Comparison of ENCODE assay signal across 7 mouse cellular contexts in genomic region chr5:52476292-52476701, GRCm38 (mm10). TPM values are rescaled to one million over a fixed set of nuclear protein-coding genes. Genes with fewer than 3 reads are reported as not detected.
DNase-seq lines count a peak whose midpoint lies in the region; ATAC-seq and TF ChIP-seq lines count a peak whose summit lies in the region.

No protein-coding gene starts in this region.

- no peaks in the 10 kb centered on the region for H3K36me3 ChIP-seq in forebrain, embryonic 15.5 days
- no peaks in the 10 kb centered on the region for H3K36me3 ChIP-seq in liver, embryonic 14.5 days (replicated peaks; ENCODE audit: control insufficient read depth, insufficient read depth, low read depth)
- no peaks in the 10 kb centered on the region for H3K36me3 ChIP-seq in neural tube, embryonic 12.5 days
- no peaks in the 10 kb centered on the region for H3K36me3 ChIP-seq in stomach, embryonic 16.5 days (ENCODE audit: control insufficient read depth, insufficient read depth, low read length)

- peak overlapping the region; percentile 52 for H3K9ac ChIP-seq in forebrain, embryonic 15.5 days (replicated peaks)
- no peak overlapping the region for H3K9ac ChIP-seq in liver, embryonic 14.5 days (replicated peaks)
- H3K9ac ChIP-seq in neural tube, embryonic 12.5 days, result peak overlapping the region; percentile 58
- peak overlapping the region; percentile 77 for H3K9ac ChIP-seq in stomach, embryonic 16.5 days (ENCODE audit: low read length)

- WGBS in forebrain, embryonic 15.5 days, result under 1% methylated on average over 23 of the region's 23 CpGs
- under 1% methylated on average over 23 of the region's 23 CpGs for WGBS in liver, embryonic 14.5 days (ENCODE audit: insufficient replicate concordance)
- under 1% methylated on average over 23 of the region's 23 CpGs for WGBS in neural tube, embryonic 12.5 days
- WGBS in stomach, embryonic 16.5 days, result under 1% methylated on average over 23 of the region's 23 CpGs

- peak overlapping the region; percentile 46 for H3K4me3 ChIP-seq in forebrain, embryonic 15.5 days
- H3K4me3 ChIP-seq in liver, embryonic 14.5 days (ENCODE audit: insufficient read depth in 1 of 2, low read depth in 2 of 2, low read length in 2 of 2), result peak overlapping the region; percentile 1 to 30
- peak overlapping the region; percentile 37 for H3K4me3 ChIP-seq in neural tube, embryonic 12.5 days
- peak overlapping the region; percentile 50 for H3K4me3 ChIP-seq in stomach, embryonic 16.5 days (replicated peaks; ENCODE audit: low read length)

- DNase-seq in cerebellum, adult 11-12 months, result peak; percentile 75
- DNase-seq in heart, postnatal 10 days, result peak; percentile 92 to 93
- peak; percentile 90 to 93 for DNase-seq in kidney, postnatal 4 days
- DNase-seq in liver, embryonic 14.5 days (ENCODE audit: low read depth in 3 of 3, low spot score in 3 of 3), result peak; percentile 22 to 44 (median 34)

- H3K4me2 ChIP-seq in forebrain, embryonic 15.5 days (replicated peaks), result peak overlapping the region; percentile 77
- H3K4me2 ChIP-seq in liver, embryonic 14.5 days (ENCODE audit: low read depth), result peak overlapping the region; percentile 55
- peak overlapping the region; percentile 78 for H3K4me2 ChIP-seq in neural tube, embryonic 12.5 days (replicated peaks)
- peak overlapping the region; percentile 76 for H3K4me2 ChIP-seq in stomach, embryonic 16.5 days (ENCODE audit: low read depth, low read length)

- peak overlapping the region; percentile 67 for H3K27ac ChIP-seq in forebrain, embryonic 15.5 days (replicated peaks)
- no peak overlapping the region for H3K27ac ChIP-seq in liver, embryonic 14.5 days
- H3K27ac ChIP-seq in neural tube, embryonic 12.5 days, result peak overlapping the region; percentile 20; the same call in 1 of the 2 replicates
- peak overlapping the region; percentile 87 for H3K27ac ChIP-seq in stomach, embryonic 16.5 days (ENCODE audit: low read length)

- peaks cover 22% of the 10 kb centered on the region for H3K4me1 ChIP-seq in forebrain, embryonic 15.5 days
- 0 out of 4 replicates have a peak, but pooled peaks cover 0 to 2% of the 10 kb centered on the region in 2 experiments for H3K4me1 ChIP-seq in liver, embryonic 14.5 days (replicated peaks; ENCODE audit: control insufficient read depth in 2 of 2, insufficient read depth in 2 of 2, low read length in 1 of 2)
- H3K4me1 ChIP-seq in neural tube, embryonic 12.5 days, result peaks cover 17% of the 10 kb centered on the region
- peaks cover 7% of the 10 kb centered on the region; the same call in 1 of the 2 replicates for H3K4me1 ChIP-seq in stomach, embryonic 16.5 days (ENCODE audit: control insufficient read depth, insufficient read depth, low read length)

- H3K27me3 ChIP-seq in forebrain, embryonic 15.5 days, result no peaks in the 10 kb centered on the region
- peaks cover 3% of the 10 kb centered on the region; the same call in 1 of the 2 replicates for H3K27me3 ChIP-seq in liver, embryonic 14.5 days (ENCODE audit: control insufficient read depth, insufficient read depth, low read length)
- H3K27me3 ChIP-seq in neural tube, embryonic 12.5 days (replicated peaks), result no peaks in the 10 kb centered on the region
- no peaks in the 10 kb centered on the region for H3K27me3 ChIP-seq in stomach, embryonic 16.5 days (ENCODE audit: control insufficient read depth, insufficient read depth, low read length)

- no peak for TF ChIP-seq CTCF in liver, embryonic 14.5 days (IDR thresholded peaks at IDR 0.05; ENCODE audit: low read depth)

- no peak for TF ChIP-seq EP300 in liver, embryonic 14.5 days (IDR thresholded peaks at IDR 0.05; ENCODE audit: low read depth)

- H3K9me3 ChIP-seq in forebrain, embryonic 15.5 days, result no peaks in the 10 kb centered on the region
- peaks cover 2% of the 10 kb centered on the region; the same call in 1 of the 2 replicates for H3K9me3 ChIP-seq in liver, embryonic 14.5 days (ENCODE audit: control insufficient read depth, low read length)
- peaks cover 3% of the 10 kb centered on the region; the same call in 1 of the 2 replicates for H3K9me3 ChIP-seq in neural tube, embryonic 12.5 days
- H3K9me3 ChIP-seq in stomach, embryonic 16.5 days (replicated peaks; ENCODE audit: control insufficient read depth, low read length), result no peaks in the 10 kb centered on the region

- peak; percentile 87 for ATAC-seq in forebrain, embryonic 15.5 days (replicated peaks)
- peak; percentile 79 for ATAC-seq in liver, embryonic 14.5 days (ENCODE audit: insufficient read depth)
- peak; percentile 89 for ATAC-seq in neural tube, embryonic 12.5 days (ENCODE audit: low FRiP score, low read depth)
- peak; percentile 93 for ATAC-seq in stomach, embryonic 16.5 days (ENCODE audit: insufficient read depth, low FRiP score)

- intact Hi-C loops in heart, postnatal 10 days (cut with DNase I), result loop anchor here (5.0 kb wide), 1 partner anchor 284 kb away; the partner anchor contains the start of gene Dhx15

RNA-seq across cellular contexts. Expression of gene Ccdc149, which starts 5.0 kb away (rescaled TPM):
- 11.2 and 11.7 TPM in 2 replicates for polyA plus RNA-seq in forebrain, embryonic 15.5 days (2015; fragmentation: Nextera tagmentation; extraction: Ambion mirVana)
- 1 to 10 TPM; 6.1 to 7.3 TPM for total RNA-seq in heart, postnatal 10 days (2021)
- 0.31 and 0.33 TPM in 2 replicates for polyA plus RNA-seq in liver, embryonic 14.5 days (2012; rRNA removed)
- polyA plus RNA-seq in liver, embryonic 14.5 days (2014; fragmentation: Nextera tagmentation; extraction: Ambion mirVana), result 0.47 and 0.76 TPM in 2 replicates
- 4.8 TPM in 2 replicates for polyA plus RNA-seq in neural tube, embryonic 12.5 days (2016; fragmentation: Nextera tagmentation; extraction: Ambion mirVana)
- polyA plus RNA-seq in stomach, embryonic 16.5 days (2015; fragmentation: Nextera tagmentation; extraction: Ambion mirVana), result 4.0 and 4.3 TPM in 2 replicates

Comparison
In these comparisons a context has a peak if more than half of its experiments do, and no peak if none do; other contexts are left out.
1. DNase-seq: peak in every context shown above with its lines; median percentile 92 in heart, postnatal 10 days; 92 in kidney, postnatal 4 days; 75 in cerebellum, adult 11-12 months; 34 in liver, embryonic 14.5 days.